Comparison of ENCODE assay signal across 9 mouse cellular contexts in genomic region chr14:54603686-54604085, GRCm38 (mm10). TPM values are rescaled to one million over a fixed set of nuclear protein-coding genes. Genes with fewer than 3 reads are reported as not detected.
DNase-seq lines count a peak whose midpoint lies in the region; ATAC-seq and TF ChIP-seq lines count a peak whose summit lies in the region.
"Had no signal": no experiment of that assay in that cellular context is flagged by ENCODE, and none has a peak within 500 bp of the region (broad histone marks: within the 10 kb centered on the region; RNA-seq: fewer than 3 reads in every experiment).

No protein-coding gene starts in this region.

- peak overlapping the region; percentile 73 for H3K4me3 ChIP-seq in heart, embryonic 16.5 days (ENCODE audit: low read length)
- peak overlapping the region; percentile 73 for H3K4me3 ChIP-seq in bone marrow, adult 2 months (replicated peaks; ENCODE audit: control insufficient read depth, low read depth, low read length)
- H3K4me3 ChIP-seq in hindbrain, embryonic 13.5 days: peak overlapping the region; percentile 55
- H3K4me3 ChIP-seq in midbrain, embryonic 12.5 days: peak overlapping the region; percentile 55

- no peaks in the 10 kb centered on the region for H3K36me3 ChIP-seq in heart, embryonic 16.5 days (ENCODE audit: control insufficient read depth, insufficient read depth)
- H3K36me3 ChIP-seq in hindbrain, embryonic 13.5 days: 0 out of 2 replicates have a peak, but pooled peaks cover 4% of the 10 kb centered on the region
- peaks cover 6% of the 10 kb centered on the region; the same call in 1 of the 2 replicates for H3K36me3 ChIP-seq in midbrain, embryonic 12.5 days

- no peak for TF ChIP-seq POLR2A in bone marrow, adult 2 months (IDR thresholded peaks at IDR 0.05; ENCODE audit: borderline replicate concordance, control insufficient read depth, low read depth, low read length)

- intact Hi-C loops in heart, postnatal 14 days (cut with DNase I): no loop called here
- intact Hi-C loops in gastrocnemius, postnatal 36 days (cut with DNase I): no loop called here

- H3K9me3 ChIP-seq in heart, embryonic 16.5 days (replicated peaks; ENCODE audit: control insufficient read depth, low read length): no peaks in the 10 kb centered on the region
- no peaks in the 10 kb centered on the region for H3K9me3 ChIP-seq in hindbrain, embryonic 13.5 days
- H3K9me3 ChIP-seq in midbrain, embryonic 12.5 days: no peaks in the 10 kb centered on the region

- peak overlapping the region; percentile 73 for H3K27ac ChIP-seq in heart, embryonic 16.5 days (ENCODE audit: low read length)
- H3K27ac ChIP-seq in bone marrow, adult 2 months (ENCODE audit: control insufficient read depth, insufficient read depth, low read depth, low read length, poor library complexity): peak overlapping the region; percentile 53
- H3K27ac ChIP-seq in hindbrain, embryonic 13.5 days: peak overlapping the region; percentile 97
- peak overlapping the region; percentile 50 for H3K27ac ChIP-seq in midbrain, embryonic 12.5 days (replicated peaks)

- H3K27me3 ChIP-seq in heart, embryonic 16.5 days (ENCODE audit: control insufficient read depth, insufficient read depth, low read length): no peaks in the 10 kb centered on the region
- no peaks in the 10 kb centered on the region for H3K27me3 ChIP-seq in hindbrain, embryonic 13.5 days
- H3K27me3 ChIP-seq in midbrain, embryonic 12.5 days: no peaks in the 10 kb centered on the region

- TF ChIP-seq CTCF in bone marrow, adult 2 months (IDR thresholded peaks at IDR 0.05; ENCODE audit: control insufficient read depth, insufficient read depth, low read length): no peak

- DNase-seq in heart, postnatal 14 days: no peak
- no peak for DNase-seq in gastrocnemius, postnatal 36 days
- no peak for DNase-seq in thymus, postnatal 10 days (ENCODE audit: low spot score in 2 of 2)
- DNase-seq in adrenal gland, postnatal 25 days: no peak

- ATAC-seq in heart, embryonic 16.5 days (replicated peaks; ENCODE audit: extremely low read depth, insufficient read depth, low FRiP score): no peak
- ATAC-seq in hindbrain, embryonic 13.5 days (ENCODE audit: low FRiP score): no peak
- no peak for ATAC-seq in midbrain, embryonic 12.5 days (ENCODE audit: low FRiP score, low read depth)

- WGBS in heart, embryonic 16.5 days: 82% methylated on average over 8 of the region's 8 CpGs
- 84% methylated on average over 8 of the region's 8 CpGs for WGBS in bone marrow, adult 2 months
- 83% methylated on average over 8 of the region's 8 CpGs for WGBS in hindbrain, embryonic 13.5 days
- WGBS in midbrain, embryonic 12.5 days: 87% methylated on average over 8 of the region's 8 CpGs

- H3K4me2 ChIP-seq in heart, embryonic 16.5 days (ENCODE audit: low read depth, low read length): peak overlapping the region; percentile 63
- H3K4me2 ChIP-seq in hindbrain, embryonic 13.5 days: peak overlapping the region; percentile 52
- H3K4me2 ChIP-seq in midbrain, embryonic 12.5 days (replicated peaks): peak overlapping the region; percentile 47

- H3K9ac ChIP-seq in heart, embryonic 16.5 days (ENCODE audit: low read length): no peak overlapping the region
- H3K9ac ChIP-seq in hindbrain, embryonic 13.5 days: no peak overlapping the region
- H3K9ac ChIP-seq in midbrain, embryonic 12.5 days (replicated peaks): no peak overlapping the region

- peaks cover 6% of the 10 kb centered on the region for H3K4me1 ChIP-seq in heart, embryonic 16.5 days (ENCODE audit: control insufficient read depth, insufficient read depth, low read length)
- no peaks in the 10 kb centered on the region; the same call in 1 of the 2 replicates for H3K4me1 ChIP-seq in bone marrow, adult 2 months (ENCODE audit: control insufficient read depth, insufficient read depth, low read length)
- H3K4me1 ChIP-seq in hindbrain, embryonic 13.5 days (replicated peaks): peaks cover 28% of the 10 kb centered on the region
- peaks cover 23% of the 10 kb centered on the region for H3K4me1 ChIP-seq in midbrain, embryonic 12.5 days

RNA-seq across cellular contexts. Expression of gene 4931414P19Rik, which starts 2.1 kb away (rescaled TPM):
- polyA plus RNA-seq in heart, embryonic 16.5 days (2015; fragmentation: Nextera tagmentation; extraction: Ambion mirVana): 6.7 and 7.8 TPM in 2 replicates
- total RNA-seq in heart, postnatal 14 days (2021): 1 to 10 TPM; 5.0 to 6.0 TPM
- polyA plus RNA-seq in bone marrow, adult 2 months (2011; ENCODE audit: insufficient read depth, insufficient read length, low replicate concordance, missing spikeins): 6.6 and 10.2 TPM in 2 replicates
- polyA plus RNA-seq in hindbrain, embryonic 13.5 days (2015; fragmentation: Nextera tagmentation; extraction: Ambion mirVana): 6.8 and 7.6 TPM in 2 replicates
- 8.2 and 10.4 TPM in 2 replicates for polyA plus RNA-seq in midbrain, embryonic 12.5 days (2016; fragmentation: Nextera tagmentation; extraction: Ambion mirVana)
- total RNA-seq in gastrocnemius, postnatal 36 days (2021): 1 to 10 TPM; 1.5 to 3.3 TPM
- total RNA-seq in adrenal gland, postnatal 25 days (2021): 7.9 and 12.2 TPM in 2 replicates

RNA-seq across cellular contexts. Expression of gene Psmb5, which starts 14.1 kb away (rescaled TPM):
- 358 and 367 TPM in 2 replicates for polyA plus RNA-seq in heart, embryonic 16.5 days (2015; fragmentation: Nextera tagmentation; extraction: Ambion mirVana)
- total RNA-seq in heart, postnatal 14 days (2021): 100 to 1,000 TPM; 186 to 196 TPM
- 69.3 and 91.4 TPM in 2 replicates for polyA plus RNA-seq in bone marrow, adult 2 months (2011; ENCODE audit: insufficient read depth, insufficient read length, low replicate concordance, missing spikeins)
- polyA plus RNA-seq in hindbrain, embryonic 13.5 days (2015; fragmentation: Nextera tagmentation; extraction: Ambion mirVana): 439 and 447 TPM in 2 replicates
- polyA plus RNA-seq in midbrain, embryonic 12.5 days (2016; fragmentation: Nextera tagmentation; extraction: Ambion mirVana): 363 and 400 TPM in 2 replicates
- total RNA-seq in gastrocnemius, postnatal 36 days (2021): 100 to 1,000 TPM; 167 to 169 TPM
- total RNA-seq in adrenal gland, postnatal 25 days (2021): 360 and 367 TPM in 2 replicates

RNA-seq across cellular contexts. Expression of gene Psmb11, which starts 17.5 kb away (rescaled TPM):
- 9.5 and 22.3 TPM in 2 replicates for polyA plus RNA-seq in heart, embryonic 16.5 days (2015; fragmentation: Nextera tagmentation; extraction: Ambion mirVana)
- 1 to 10 TPM in 1 of 2 experiments, not detected in 1; 1.1 TPM for total RNA-seq in heart, postnatal 14 days (2021)
- polyA plus RNA-seq in bone marrow, adult 2 months (2011; ENCODE audit: insufficient read depth, insufficient read length, low replicate concordance, missing spikeins): 0.47 TPM in 1 of 2 replicates, not detected in the other
- not detected in 2 replicates for polyA plus RNA-seq in hindbrain, embryonic 13.5 days (2015; fragmentation: Nextera tagmentation; extraction: Ambion mirVana)
- not detected in 2 replicates for polyA plus RNA-seq in midbrain, embryonic 12.5 days (2016; fragmentation: Nextera tagmentation; extraction: Ambion mirVana)
- under 1 TPM in 1 of 2 experiments, not detected in 1; 0.26 TPM for total RNA-seq in gastrocnemius, postnatal 36 days (2021)
- not detected in 2 replicates for total RNA-seq in adrenal gland, postnatal 25 days (2021)
- polyA plus RNA-seq: gonadal fat pad, adult 2 months had no signal

RNA-seq across cellular contexts. Expression of gene Ajuba, which starts 26.3 kb away (rescaled TPM):
- polyA plus RNA-seq in heart, embryonic 16.5 days (2015; fragmentation: Nextera tagmentation; extraction: Ambion mirVana): 24.9 and 25.5 TPM in 2 replicates
- 10 to 100 TPM; 10.2 to 10.7 TPM for total RNA-seq in heart, postnatal 14 days (2021)
- 5.1 TPM in 1 of 2 replicates, not detected in the other for polyA plus RNA-seq in bone marrow, adult 2 months (2011; ENCODE audit: insufficient read depth, insufficient read length, low replicate concordance, missing spikeins)
- 9.8 and 10.0 TPM in 2 replicates for polyA plus RNA-seq in hindbrain, embryonic 13.5 days (2015; fragmentation: Nextera tagmentation; extraction: Ambion mirVana)
- 41.6 and 46.6 TPM in 2 replicates for polyA plus RNA-seq in midbrain, embryonic 12.5 days (2016; fragmentation: Nextera tagmentation; extraction: Ambion mirVana)
- 1 to 10 TPM; 1.8 to 2.1 TPM for total RNA-seq in gastrocnemius, postnatal 36 days (2021)
- 19.6 and 24.2 TPM in 2 replicates for total RNA-seq in adrenal gland, postnatal 25 days (2021)

RNA-seq across cellular contexts. Expression of gene Gm17606, which starts 37.1 kb away (rescaled TPM):
- not detected in 2 replicates for polyA plus RNA-seq in heart, embryonic 16.5 days (2015; fragmentation: Nextera tagmentation; extraction: Ambion mirVana)
- not detected for total RNA-seq in heart, postnatal 14 days (2021)
- polyA plus RNA-seq in bone marrow, adult 2 months (2011; ENCODE audit: insufficient read depth, insufficient read length, low replicate concordance, missing spikeins): not detected in 2 replicates
- not detected in 2 replicates for polyA plus RNA-seq in hindbrain, embryonic 13.5 days (2015; fragmentation: Nextera tagmentation; extraction: Ambion mirVana)
- not detected in 2 replicates for polyA plus RNA-seq in midbrain, embryonic 12.5 days (2016; fragmentation: Nextera tagmentation; extraction: Ambion mirVana)
- not detected for total RNA-seq in gastrocnemius, postnatal 36 days (2021)
- total RNA-seq in adrenal gland, postnatal 25 days (2021): not detected in 2 replicates
- polyA plus RNA-seq: gonadal fat pad, adult 2 months had no signal
